Mouse (Mus musculus): ENCODE results near the gene Tdp1. TPM values are rescaled to one million over a fixed set of nuclear protein-coding genes. Genes with fewer than 3 reads are reported as not detected.

Gene Tdp1
- total and polyA plus RNA-seq, 3 experiments, result 32.1 to 130 (median 35.3) TPM

DNA sequence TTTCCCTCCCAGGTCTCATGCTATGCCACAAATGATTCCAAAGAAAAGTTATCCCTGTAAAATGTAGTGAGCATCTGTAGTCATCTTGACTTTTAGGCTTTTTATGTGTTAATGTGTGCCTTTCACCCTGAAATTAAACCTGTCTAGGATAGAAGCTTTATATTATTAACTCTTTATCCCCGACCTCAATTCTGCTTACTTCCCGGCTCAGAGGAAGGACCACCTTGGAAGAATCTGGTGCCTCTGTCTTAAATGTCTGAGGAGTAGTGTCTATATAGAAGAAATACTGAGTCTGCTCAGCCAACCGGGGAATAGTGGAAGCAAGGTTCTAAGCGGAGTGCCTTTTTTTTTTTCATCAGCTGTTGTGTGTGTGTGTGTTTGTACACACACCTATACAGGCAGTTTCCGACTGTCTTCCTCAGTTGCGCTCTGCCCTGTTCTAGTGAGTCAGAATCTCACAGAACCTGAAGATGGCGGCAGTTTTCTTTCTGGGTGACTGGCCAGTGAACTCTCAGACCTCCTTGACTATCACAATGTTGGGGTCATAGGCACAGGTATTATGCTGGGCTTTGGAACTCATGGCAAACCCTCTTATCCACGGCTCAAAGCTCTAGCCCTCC lies 1.1 kb downstream of the Tdp1 start:
- Histone ChIP-seq H3K27me3 (ENCODE audit: insufficient read depth, low read length) (no peaks in the 10 kb centered on the region), H3K4me3 (ENCODE audit: low read depth, low read length) (peak overlapping the region; percentile 81), H3K4me1 (ENCODE audit: insufficient read depth, low read depth, low read length) (peaks cover 33% of the 10 kb centered on the region), H3K9me3 (replicated peaks) (no peaks in the 10 kb centered on the region), H3K36me3 (replicated peaks) (peaks cover 40% of the 10 kb centered on the region)
- DNase-seq (ENCODE audit: low spot score) (no peak), ATAC-seq (ENCODE audit: extremely low read depth, insufficient number of reproducible peaks, low FRiP score, poor library complexity, severe bottlenecking) (no peak)
- TF ChIP-seq CTCF (IDR thresholded peaks at IDR 0.05; ENCODE audit: low read depth, low read length), result no peak
- TF ChIP-seq GATA2 (IDR thresholded peaks at IDR 0.05; ENCODE audit: borderline replicate concordance, low read depth, low read length), result no peak
- TF ChIP-seq TAL1 (conservative IDR thresholded peaks at IDR 0.05; ENCODE audit: low read depth, low read length), result no peak
- no peak for TF ChIP-seq GATA1 (IDR thresholded peaks at IDR 0.05; ENCODE audit: borderline replicate concordance, low read length)
- no peak for TF ChIP-seq POLR2AphosphoS5 (IDR thresholded peaks at IDR 0.05; ENCODE audit: insufficient replicate concordance, low read depth, low read length)

DNA sequence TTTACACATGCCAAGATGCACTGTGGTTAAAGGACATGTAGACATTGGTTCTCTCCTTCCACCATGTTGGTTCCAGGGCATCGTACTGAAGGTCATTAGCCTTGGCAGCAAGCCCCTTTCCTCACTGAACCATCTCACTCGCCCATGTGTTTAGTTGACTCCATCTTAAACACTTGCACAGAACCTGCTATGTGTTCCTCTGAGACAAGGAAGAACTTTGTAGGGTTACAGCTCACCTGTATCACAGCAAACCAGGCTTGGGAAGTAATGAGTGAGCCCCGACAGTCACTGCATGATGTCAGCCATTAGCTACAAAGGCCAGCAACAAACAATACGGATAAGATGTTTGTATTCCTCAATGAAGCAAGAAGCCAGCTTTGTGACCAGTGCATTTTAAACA lies 13.5 kb downstream of the Tdp1 start:
- peaks cover 96% of the 10 kb centered on the region for H3K36me3 ChIP-seq (replicated peaks)
- no peaks in the 10 kb centered on the region; the same call in 1 of the 2 replicates for H3K4me1 ChIP-seq (ENCODE audit: insufficient read depth, low read depth, low read length)
- DNase-seq (ENCODE audit: low spot score) (no peak), ATAC-seq (ENCODE audit: extremely low read depth, insufficient number of reproducible peaks, low FRiP score, poor library complexity, severe bottlenecking) (no peak)
- H3K27me3 ChIP-seq (ENCODE audit: insufficient read depth, low read length), result no peaks in the 10 kb centered on the region
- H3K4me3 ChIP-seq (ENCODE audit: low read depth, low read length), result no peak overlapping the region
- no peak for TF ChIP-seq CTCF (IDR thresholded peaks at IDR 0.05; ENCODE audit: low read depth, low read length)
- no peak for TF ChIP-seq GATA1 (IDR thresholded peaks at IDR 0.05; ENCODE audit: borderline replicate concordance, low read length)
- TF ChIP-seq POLR2AphosphoS5 (IDR thresholded peaks at IDR 0.05; ENCODE audit: insufficient replicate concordance, low read depth, low read length), result no peak
- TF ChIP-seq GATA2 (IDR thresholded peaks at IDR 0.05; ENCODE audit: borderline replicate concordance, low read depth, low read length), result no peak
- no peak for TF ChIP-seq TAL1 (conservative IDR thresholded peaks at IDR 0.05; ENCODE audit: low read depth, low read length)
- no peaks in the 10 kb centered on the region for H3K9me3 ChIP-seq (replicated peaks)

DNA sequence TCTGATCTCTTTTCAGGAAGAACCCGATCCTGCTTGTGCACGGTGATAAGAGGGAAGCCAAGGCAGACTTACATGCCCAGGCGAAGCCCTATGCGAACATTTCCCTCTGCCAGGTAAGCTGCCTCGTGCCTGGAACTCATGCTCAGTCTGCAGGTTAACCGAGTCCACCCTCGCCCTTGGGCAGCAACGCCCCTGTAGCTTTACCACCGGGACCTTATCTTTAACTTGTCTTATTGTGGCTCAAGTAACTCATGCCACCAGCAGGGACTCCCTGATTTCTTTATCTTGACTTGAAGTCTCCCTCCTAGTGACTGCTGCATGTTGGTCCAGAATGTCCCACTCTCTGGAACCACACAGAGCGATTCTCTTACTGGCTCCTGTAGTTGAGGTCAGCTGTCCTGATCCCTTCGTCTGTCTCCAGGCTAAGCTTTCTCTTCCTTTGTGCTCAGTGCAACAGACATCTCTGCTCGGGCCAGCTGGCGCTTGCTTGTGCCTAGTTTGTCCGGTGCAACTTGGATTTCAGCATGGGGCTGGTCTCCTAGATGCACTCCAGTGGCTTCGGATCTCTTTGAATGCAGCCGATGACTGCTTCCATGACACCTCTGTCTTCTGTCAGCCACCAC lies 14.0 kb downstream of the Tdp1 start:
- ATAC-seq (ENCODE audit: extremely low read depth, insufficient number of reproducible peaks, low FRiP score, poor library complexity, severe bottlenecking) (no peak), DNase-seq (ENCODE audit: low spot score) (no peak)
- no peak overlapping the region for H3K4me3 ChIP-seq (ENCODE audit: low read depth, low read length)
- TF ChIP-seq GATA2 (IDR thresholded peaks at IDR 0.05; ENCODE audit: borderline replicate concordance, low read depth, low read length) (no peak), POLR2AphosphoS5 (IDR thresholded peaks at IDR 0.05; ENCODE audit: insufficient replicate concordance, low read depth, low read length) (no peak), CTCF (IDR thresholded peaks at IDR 0.05; ENCODE audit: low read depth, low read length) (no peak), GATA1 (IDR thresholded peaks at IDR 0.05; ENCODE audit: borderline replicate concordance, low read length) (no peak), TAL1 (conservative IDR thresholded peaks at IDR 0.05; ENCODE audit: low read depth, low read length) (no peak)
- H3K9me3 ChIP-seq (replicated peaks), result no peaks in the 10 kb centered on the region
- no peaks in the 10 kb centered on the region for H3K27me3 ChIP-seq (ENCODE audit: insufficient read depth, low read length)
- peaks cover 96% of the 10 kb centered on the region for H3K36me3 ChIP-seq (replicated peaks)
- H3K4me1 ChIP-seq (ENCODE audit: insufficient read depth, low read depth, low read length), result no peaks in the 10 kb centered on the region; the same call in 1 of the 2 replicates

DNA sequence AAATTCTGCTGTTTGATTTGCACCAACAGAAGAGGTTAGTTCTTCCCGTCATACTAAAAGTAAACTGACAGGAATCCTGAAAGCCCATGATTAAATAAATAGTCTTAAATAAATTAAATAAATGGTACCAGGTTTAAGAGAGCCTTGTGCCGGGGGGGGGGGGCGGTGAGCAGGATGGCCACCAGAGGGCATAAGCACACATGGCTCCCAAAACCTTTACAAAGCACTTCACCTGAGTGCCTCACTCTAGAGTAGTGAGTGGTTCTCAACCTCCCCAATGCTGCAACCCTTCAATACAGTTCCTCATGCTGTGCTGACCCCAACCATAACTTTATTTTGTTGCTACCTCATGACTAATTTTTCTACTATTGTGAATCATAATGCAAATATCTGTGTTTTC lies 15.7 kb downstream of the Tdp1 start:
- no peak overlapping the region for H3K4me3 ChIP-seq (ENCODE audit: low read depth, low read length)
- DNase-seq (ENCODE audit: low spot score) (no peak), ATAC-seq (ENCODE audit: extremely low read depth, insufficient number of reproducible peaks, low FRiP score, poor library complexity, severe bottlenecking) (no peak)
- TF ChIP-seq CTCF (IDR thresholded peaks at IDR 0.05; ENCODE audit: low read depth, low read length) (0 out of 2 replicates have a peak, but pooled peaks have one; percentile 31), POLR2AphosphoS5 (IDR thresholded peaks at IDR 0.05; ENCODE audit: insufficient replicate concordance, low read depth, low read length) (no peak)
- peaks cover 96% of the 10 kb centered on the region for H3K36me3 ChIP-seq (replicated peaks)
- no peaks in the 10 kb centered on the region; the same call in 1 of the 2 replicates for H3K4me1 ChIP-seq (ENCODE audit: insufficient read depth, low read depth, low read length)
- no peaks in the 10 kb centered on the region for H3K27me3 ChIP-seq (ENCODE audit: insufficient read depth, low read length)
- no peaks in the 10 kb centered on the region for H3K9me3 ChIP-seq (replicated peaks)

DNA sequence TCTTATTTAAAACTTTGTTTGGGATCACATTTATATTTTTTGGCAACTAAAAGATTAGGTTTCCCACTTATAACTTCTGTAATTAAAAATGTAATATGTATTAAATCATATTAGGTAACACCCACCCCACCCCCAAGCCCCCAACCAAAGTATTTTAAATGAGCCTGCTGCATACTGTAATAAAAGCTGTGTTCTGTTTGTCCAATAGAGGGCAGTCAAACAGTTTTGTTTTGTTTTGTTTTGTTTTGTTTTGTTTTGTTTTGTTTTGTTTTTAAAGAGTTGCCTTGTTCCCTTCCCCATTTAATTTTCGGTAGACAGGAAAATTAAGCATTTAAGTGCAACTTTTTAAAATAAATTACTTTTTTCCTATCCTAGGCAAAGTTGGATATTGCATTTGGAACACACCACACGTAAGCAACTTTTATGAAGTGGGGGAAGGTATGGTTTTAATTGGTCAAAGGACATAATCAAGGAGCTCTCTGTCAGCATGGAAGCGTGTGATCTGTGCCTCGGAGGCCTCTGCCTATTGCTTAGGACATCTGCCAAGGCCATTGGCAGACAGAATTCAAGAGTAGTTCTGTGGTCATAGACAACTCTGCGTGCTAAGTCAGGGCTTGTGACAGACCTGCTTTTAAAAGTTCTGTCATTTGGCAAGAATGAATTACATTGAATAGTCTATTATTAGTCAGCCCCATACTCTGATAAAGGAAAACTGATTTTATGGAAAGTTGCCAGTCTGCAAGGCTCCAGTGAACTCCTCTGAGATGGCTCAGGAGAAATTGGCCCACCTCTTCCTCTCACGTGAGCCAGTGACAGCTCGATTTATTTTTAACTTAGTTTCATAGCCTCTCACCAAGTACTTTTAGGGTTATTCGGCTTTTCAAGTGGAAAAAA lies 17.9 kb downstream of the Tdp1 start:
- ATAC-seq (ENCODE audit: extremely low read depth, insufficient number of reproducible peaks, low FRiP score, poor library complexity, severe bottlenecking) (no peak), DNase-seq (ENCODE audit: low spot score) (no peak)
- Histone ChIP-seq H3K27me3 (ENCODE audit: insufficient read depth, low read length) (no peaks in the 10 kb centered on the region), H3K4me3 (ENCODE audit: low read depth, low read length) (no peak overlapping the region), H3K4me1 (ENCODE audit: insufficient read depth, low read depth, low read length) (no peaks in the 10 kb centered on the region; the same call in 1 of the 2 replicates), H3K36me3 (replicated peaks) (peaks cover 96% of the 10 kb centered on the region), H3K9me3 (replicated peaks) (no peaks in the 10 kb centered on the region)
- TF ChIP-seq GATA1 (IDR thresholded peaks at IDR 0.05; ENCODE audit: borderline replicate concordance, low read length) (no peak), TAL1 (conservative IDR thresholded peaks at IDR 0.05; ENCODE audit: low read depth, low read length) (no peak), GATA2 (IDR thresholded peaks at IDR 0.05; ENCODE audit: borderline replicate concordance, low read depth, low read length) (no peak), CTCF (IDR thresholded peaks at IDR 0.05; ENCODE audit: low read depth, low read length) (no peak), POLR2AphosphoS5 (IDR thresholded peaks at IDR 0.05; ENCODE audit: insufficient replicate concordance, low read depth, low read length) (no peak)

DNA sequence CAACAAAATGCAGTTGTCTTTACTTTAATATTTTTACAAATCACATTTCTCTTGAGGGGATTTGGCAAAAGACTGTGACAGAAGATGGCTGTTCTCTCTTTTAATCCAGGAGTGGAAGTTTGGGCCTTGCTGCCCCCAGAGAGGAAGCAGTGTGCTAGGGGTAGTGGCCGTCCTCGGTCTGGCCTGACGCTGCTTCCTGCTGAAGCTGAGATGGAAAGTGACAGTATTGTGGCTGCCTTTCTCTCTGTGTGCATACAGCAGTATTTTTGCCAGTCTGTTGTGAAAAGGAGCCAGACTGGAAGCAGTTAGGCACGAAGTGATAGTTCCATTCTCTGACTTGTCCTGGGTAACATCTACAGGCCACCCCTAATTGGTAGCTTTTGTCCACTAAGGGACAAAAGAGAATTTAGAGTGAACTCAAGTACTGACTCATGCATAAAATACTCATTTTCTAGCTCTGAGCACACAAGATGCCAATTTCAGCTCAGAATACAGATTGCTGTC lies 18.6 kb downstream of the Tdp1 start:
- H3K9me3 ChIP-seq (replicated peaks), result no peaks in the 10 kb centered on the region
- no peak for DNase-seq (ENCODE audit: low spot score)
- H3K36me3 ChIP-seq (replicated peaks), result peaks cover 96% of the 10 kb centered on the region
- H3K4me1 ChIP-seq (ENCODE audit: insufficient read depth, low read depth, low read length), result no peaks in the 10 kb centered on the region
- ATAC-seq (ENCODE audit: extremely low read depth, insufficient number of reproducible peaks, low FRiP score, poor library complexity, severe bottlenecking), result no peak
- TF ChIP-seq CTCF (IDR thresholded peaks at IDR 0.05; ENCODE audit: low read depth, low read length), result no peak
- H3K4me3 ChIP-seq (ENCODE audit: low read depth, low read length), result no peak overlapping the region
- H3K27me3 ChIP-seq (ENCODE audit: insufficient read depth, low read length), result no peaks in the 10 kb centered on the region

Measured in G1E (cell line).